Mouse (Mus musculus) liver, embryonic 11.5 days (tissue): Measurements from ENCODE around the gene Tceanc2. TPM values are rescaled to one million over a fixed set of nuclear protein-coding genes. Genes with fewer than 3 reads are reported as not detected.

ENCODE experiments used
- ATAC-seq: fragments of 200-750 bp; cut with Nextera tagmentation; replicated peaks from 2 replicates; pipeline ENCODE4 v1.8.0; 2017; ENCODE audit warnings: moderate number of reproducible peaks, mild to moderate bottlenecking, moderate TSS enrichment, moderate library complexity; ENCODE audit not compliant: low FRiP score
- DNase-seq: peaks from one replicate; pipeline ENCODE4 v3.0.0-alpha.2; 2017; ENCODE audit warnings: low spot score
- H3K27ac ChIP-seq: fragments of 300-500 bp; sonication (generic); 2 replicates; pipeline ENCODE4 v1.5.1; 2014; ENCODE audit warnings: mild to moderate bottlenecking, low read depth, low read length, control low read depth
- H3K27me3 ChIP-seq: fragments of 300-500 bp; sonication (generic); replicated peaks from 2 replicates; pipeline ENCODE4 v1.6.1; 2014; ENCODE audit warnings: low read length, mixed read lengths; ENCODE audit not compliant: control insufficient read depth, insufficient read depth
- H3K36me3 ChIP-seq: fragments of 300-500 bp; sonication (generic); 2 replicates; pipeline ENCODE4 v1.6.1; 2014; ENCODE audit warnings: mild to moderate bottlenecking, low read length, moderate library complexity, mixed read lengths; ENCODE audit not compliant: control insufficient read depth, insufficient read depth
- H3K4me1 ChIP-seq: fragments of 300-500 bp; sonication (generic); replicated peaks from 2 replicates; pipeline ENCODE4 v1.6.1; 2014; ENCODE audit warnings: low read length, mixed read lengths; ENCODE audit not compliant: control insufficient read depth, insufficient read depth
- H3K4me2 ChIP-seq: fragments of 300-500 bp; sonication (generic); 2 replicates; pipeline ENCODE4 v1.6.1; 2014; ENCODE audit warnings: mild to moderate bottlenecking, control low read depth, moderate library complexity
- H3K4me3 ChIP-seq: fragments of 300-500 bp; sonication (generic); 2 replicates; pipeline ENCODE4 v1.5.1; 2014; ENCODE audit warnings: low read depth, low read length, control low read depth
- H3K9ac ChIP-seq: fragments of 300-500 bp; sonication (generic); 2 replicates; pipeline ENCODE4 v1.6.1; 2014; ENCODE audit warnings: low read depth, low read length, control low read depth
- H3K9me3 ChIP-seq: fragments of 300-500 bp; sonication (generic); 2 replicates; pipeline ENCODE4 v1.6.1; 2016; ENCODE audit warnings: low read length, inconsistent platforms, mixed read lengths; ENCODE audit not compliant: control insufficient read depth
- WGBS: fragments of 180-500 bp; shearing (Covaris S2); extraction: QIAGEN DNeasy Blood & Tissue Kit; methylation state at CpG from one replicate; pipeline ENCODE4 v1.1.7; 2014; 5-methylcytosine and 5-hydroxymethylcytosine counted together
- polyA plus RNA-seq: library from polyadenylated mRNA; unstranded; fragments of >200 nt; fragmentation: Nextera tagmentation; extraction: Ambion mirVana; gene quantifications from 2 replicates; pipeline ENCODE4 v1.2.1, GENCODE M21; 2014

Tceanc2 gene
- polyA plus RNA-seq, 1 experiment from 2014 or later = 23.0 TPM

DNA sequence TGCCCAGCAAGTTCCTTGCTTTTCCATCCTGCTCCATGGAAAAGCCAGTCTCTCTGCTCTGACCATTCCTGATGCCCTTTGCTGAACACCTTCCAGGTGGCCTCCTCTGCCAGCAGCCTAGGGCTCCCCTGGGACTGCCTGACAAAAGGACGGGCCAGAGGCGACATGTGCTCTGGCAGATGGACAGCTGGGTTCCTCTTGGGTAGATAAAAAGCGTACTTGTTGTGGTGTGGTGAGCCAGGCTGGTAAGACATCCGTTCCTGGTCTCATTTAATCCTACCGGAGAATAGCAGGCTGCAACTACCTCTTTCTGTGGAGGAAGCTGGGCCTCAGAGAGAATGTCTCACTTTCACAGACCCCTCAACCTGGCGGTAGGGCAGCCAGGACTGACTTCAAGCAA, 82.9 kb downstream of the Tceanc2 start:
- no peak overlapping the region for H3K4me3 ChIP-seq
- ATAC-seq (no peak), DNase-seq (peak; percentile 42)
- H3K4me2 ChIP-seq = no peak overlapping the region
- WGBS = 26% methylated on average over 6 of the region's 6 CpGs
- H3K9ac ChIP-seq = no peak overlapping the region
- peaks cover 3% of the 10 kb centered on the region for H3K4me1 ChIP-seq
- H3K36me3 ChIP-seq = no peaks in the 10 kb centered on the region
- H3K27ac ChIP-seq = no peak overlapping the region; the same call in 1 of the 2 replicates
- no peaks in the 10 kb centered on the region for H3K27me3 ChIP-seq
- H3K9me3 ChIP-seq = no peaks in the 10 kb centered on the region

- DNase-seq = no peak
These were observed 84.3 kb downstream of the Tceanc2 start for GRCm38 (mm10) chr4:107094484-107095187.

DNA sequence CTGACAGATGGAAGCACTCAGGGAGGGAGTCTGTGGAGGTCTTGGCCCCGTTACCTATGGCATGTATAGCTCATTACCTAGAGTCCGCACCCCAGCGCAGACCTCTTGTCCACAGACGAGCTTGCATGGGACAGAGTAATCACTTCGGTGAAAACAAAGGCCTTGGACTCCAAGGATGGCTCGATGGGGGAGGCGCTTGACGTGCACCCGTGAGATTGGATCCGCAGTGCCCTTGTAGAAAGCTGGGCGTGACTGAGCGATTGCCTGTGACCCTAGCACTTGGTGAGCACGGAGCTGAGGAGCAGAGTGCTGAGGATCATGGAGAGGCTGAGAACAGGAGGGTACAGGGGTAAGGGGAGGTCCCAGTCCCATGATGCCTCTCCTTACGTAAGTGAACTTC, 87.2 kb downstream of the Tceanc2 start:
- no peak overlapping the region for H3K27ac ChIP-seq
- no peak for ATAC-seq

More at GRCm38 (mm10) chr4:107094484-107095187, 84.3 kb downstream of the Tceanc2 start:
- H3K9ac ChIP-seq = no peak overlapping the region
- no peaks in the 10 kb centered on the region for H3K9me3 ChIP-seq
- WGBS = 72% methylated on average over 16 of the region's 16 CpGs
- H3K4me1 ChIP-seq = peaks cover 3% of the 10 kb centered on the region
- ATAC-seq = no peak
- no peak overlapping the region for H3K27ac ChIP-seq
- H3K4me2 ChIP-seq = no peak overlapping the region
- H3K27me3 ChIP-seq = no peaks in the 10 kb centered on the region
- H3K4me3 ChIP-seq = no peak overlapping the region
- no peaks in the 10 kb centered on the region for H3K36me3 ChIP-seq

DNA sequence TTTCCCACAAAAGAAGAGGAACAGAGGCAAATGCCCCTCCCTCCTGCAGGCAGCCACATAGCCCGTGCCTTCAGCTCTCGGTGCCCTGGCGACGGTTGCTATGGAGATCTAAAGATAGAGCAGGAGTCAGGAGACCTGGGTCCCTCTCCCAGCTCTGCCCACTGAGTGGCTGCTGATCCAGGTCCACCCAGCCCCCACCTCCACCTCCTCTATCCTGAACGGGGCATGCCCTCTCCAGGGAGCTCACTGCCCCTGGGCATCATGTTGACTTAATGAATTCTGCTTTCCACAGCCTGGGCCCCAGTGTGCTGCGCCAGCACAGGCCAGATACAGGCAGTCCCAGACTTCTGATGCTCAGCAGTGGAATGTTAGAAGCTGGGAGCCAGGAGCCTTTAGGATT, 94.1 kb downstream of the Tceanc2 start:
- Histone ChIP-seq H3K9me3 (no peaks in the 10 kb centered on the region), H3K9ac (no peak overlapping the region), H3K4me1 (no peaks in the 10 kb centered on the region), H3K27ac (no peak overlapping the region), H3K4me2 (no peak overlapping the region), H3K27me3 (no peaks in the 10 kb centered on the region), H3K36me3 (no peaks in the 10 kb centered on the region), H3K4me3 (no peak overlapping the region)
- no peak; the same call in 1 of the 2 replicates for ATAC-seq
- WGBS = 34% methylated on average over 6 of the region's 6 CpGs
- DNase-seq = no peak

More for the DNA sequence above, 87.2 kb downstream of the Tceanc2 start:
- Histone ChIP-seq H3K27me3 (no peaks in the 10 kb centered on the region), H3K9ac (no peak overlapping the region), H3K4me2 (no peak overlapping the region), H3K4me3 (no peak overlapping the region), H3K4me1 (peaks cover 3% of the 10 kb centered on the region), H3K36me3 (no peaks in the 10 kb centered on the region), H3K9me3 (no peaks in the 10 kb centered on the region)
- 83% methylated on average over 14 of the region's 14 CpGs for WGBS
- no peak for DNase-seq

DNA sequence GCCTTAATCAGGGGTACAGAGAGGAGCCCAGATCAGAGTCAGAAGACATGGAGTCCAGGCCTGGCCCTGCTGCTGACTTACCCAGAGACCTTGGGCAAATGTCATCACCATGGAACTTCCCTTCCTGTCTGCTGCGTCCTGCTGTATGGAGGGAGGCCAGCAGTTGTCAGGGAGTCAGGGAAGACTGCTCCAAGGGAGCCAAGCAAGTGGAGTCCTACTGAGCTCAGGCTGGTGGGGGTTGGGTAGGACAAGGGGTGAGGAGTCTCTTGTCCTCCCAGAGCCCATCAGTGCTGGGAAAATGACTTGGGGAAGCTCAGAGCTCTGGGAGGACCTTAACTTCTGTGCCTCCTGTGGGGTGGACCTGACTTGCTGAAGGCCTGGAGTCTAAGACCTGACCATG, 94.6 kb downstream of the Tceanc2 start:
- H3K27me3 ChIP-seq = no peaks in the 10 kb centered on the region
- no peak for DNase-seq
- 31% methylated on average over 1 of the region's 1 CpGs for WGBS
- ATAC-seq = no peak
- no peak overlapping the region for H3K4me2 ChIP-seq
- H3K9me3 ChIP-seq = no peaks in the 10 kb centered on the region
- no peaks in the 10 kb centered on the region for H3K4me1 ChIP-seq
- H3K4me3 ChIP-seq = no peak overlapping the region
- H3K9ac ChIP-seq = no peak overlapping the region
- no peaks in the 10 kb centered on the region for H3K36me3 ChIP-seq
- H3K27ac ChIP-seq = no peak overlapping the region

Other genes starting within 250 kb of the Tceanc2 start
- 122 and 128 TPM in 2 replicates for gene Mrpl37, start 112.2 kb downstream of the Tceanc2 start, polyA plus RNA-seq
- 5.7 and 5.9 TPM in 2 replicates for gene Cyb5rl, start 112.1 kb downstream of the Tceanc2 start, polyA plus RNA-seq
- gene Cdcp2, start 82.2 kb downstream of the Tceanc2 start, polyA plus RNA-seq = not detected in 2 replicates
- 221 and 223 TPM in 2 replicates for gene Tmem59, start 717 bp downstream of the Tceanc2 start, polyA plus RNA-seq
- gene Ldlrad1, start 30.1 kb upstream of the Tceanc2 start, polyA plus RNA-seq = not detected in 2 replicates
- gene Lrrc42, start 74.4 kb upstream of the Tceanc2 start, polyA plus RNA-seq = 40.7 and 41.1 TPM in 2 replicates
- gene Hspb11, start 74.5 kb upstream of the Tceanc2 start, polyA plus RNA-seq = 14.8 and 16.0 TPM in 2 replicates
- 0.12 TPM in 1 of 2 replicates, not detected in the other for gene Dio1, start 128.1 kb upstream of the Tceanc2 start, polyA plus RNA-seq
- 39.0 and 45.5 TPM in 2 replicates for gene Yipf1, start 135.2 kb upstream of the Tceanc2 start, polyA plus RNA-seq
- gene Ndc1, start 188.7 kb upstream of the Tceanc2 start, polyA plus RNA-seq = 47.4 and 53.2 TPM in 2 replicates